Mouse (Mus musculus) large intestine, adult 2 months (tissue): ENCODE results near the gene Slc4a7. TPM values are rescaled to one million over a fixed set of nuclear protein-coding genes. Genes with fewer than 3 reads are reported as not detected.
"Not testable (repeated sequence)": the region's sequence is repeated elsewhere in the genome, so short reads cannot be mapped to it uniquely, and the experiment has no call there.

Experiments
- DNase-seq: peaks from one replicate; pipeline ENCODE4 v3.0.0-alpha.2; 2012; ENCODE audit warnings: low read depth, low spot score
- WGBS: fragments of 180-500 bp; shearing (Covaris S2); methylation state at CpG from one replicate; pipeline ENCODE4 v1.1.7; 2018; 5-methylcytosine and 5-hydroxymethylcytosine counted together
- polyA plus RNA-seq: library from polyadenylated mRNA; depleted of rRNA; stranded (reverse); fragments of >200 nt; gene quantifications from 2 replicates; pipeline ENCODE4 v1.2.3, GENCODE M21; 2012; rRNA removed

The Slc4a7 gene
- polyA plus RNA-seq, 1 experiment: 1.9 TPM

GRCm38 (mm10) chr14:14789840-14790470 lies 87.9 kb downstream of the Slc4a7 start:
- no peak for DNase-seq
- 62% methylated on average over 4 of the region's 4 CpGs for WGBS

- 48% methylated on average over 5 of the region's 5 CpGs for WGBS
These were observed 97.8 kb downstream of the Slc4a7 start for GRCm38 (mm10) chr14:14799861-14800260.

DNA sequence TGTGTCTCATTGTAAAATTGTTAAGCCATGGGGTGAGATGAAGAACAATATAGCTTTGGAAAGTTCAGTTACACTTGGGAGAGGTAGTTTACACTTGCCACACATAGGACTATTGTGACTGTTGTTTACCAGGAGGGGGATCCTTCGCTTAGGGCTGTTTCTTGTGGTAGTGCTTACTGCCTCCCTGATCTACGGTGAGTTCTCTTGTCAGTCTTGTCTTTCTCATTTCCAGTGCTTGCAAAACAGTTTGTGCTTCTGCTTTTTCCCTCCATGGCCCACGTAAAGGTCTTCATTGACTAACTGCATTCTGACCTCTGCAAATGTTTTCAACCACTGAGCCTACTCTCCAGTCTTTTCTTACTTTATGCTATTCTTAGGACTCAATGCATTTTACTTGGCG lies 98.3 kb downstream of the Slc4a7 start:
- 89% methylated on average over 4 of the region's 4 CpGs for WGBS
- DNase-seq: no peak

More at GRCm38 (mm10) chr14:14799861-14800260, 97.8 kb downstream of the Slc4a7 start:
- DNase-seq: no peak

GRCm38 (mm10) chr14:14800810-14801209 lies 98.7 kb downstream of the Slc4a7 start:
- WGBS: 92% methylated on average over 3 of the region's 3 CpGs
- DNase-seq: no peak

DNA sequence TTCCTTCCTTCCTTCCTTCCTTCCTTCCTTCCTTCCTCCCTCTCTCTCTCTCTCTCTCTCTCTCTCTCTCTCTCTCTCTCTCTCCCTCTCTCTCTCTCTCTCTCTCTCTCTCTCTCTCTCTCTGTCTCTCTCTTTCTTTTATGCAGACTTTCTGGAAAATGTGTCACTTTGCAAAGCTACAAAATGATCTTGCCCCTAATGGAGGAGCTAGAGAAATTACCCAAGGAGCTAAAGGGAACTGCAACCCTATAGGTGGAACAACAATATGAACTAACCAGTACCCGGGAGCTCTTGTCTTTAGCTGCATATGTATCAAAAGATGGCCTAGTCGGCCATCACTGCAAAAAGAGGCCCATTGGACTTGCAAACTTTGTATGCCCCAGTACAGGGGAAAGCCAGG lies 101.0 kb downstream of the Slc4a7 start, which contains the start of gene Nek10:
Gene Nek10 (plus strand): TSS at position 301 of the 400 bp plus-strand sequence.
- not testable (repeated sequence) for DNase-seq
- WGBS: 44% methylated on average over 2 of the region's 2 CpGs

DNA sequence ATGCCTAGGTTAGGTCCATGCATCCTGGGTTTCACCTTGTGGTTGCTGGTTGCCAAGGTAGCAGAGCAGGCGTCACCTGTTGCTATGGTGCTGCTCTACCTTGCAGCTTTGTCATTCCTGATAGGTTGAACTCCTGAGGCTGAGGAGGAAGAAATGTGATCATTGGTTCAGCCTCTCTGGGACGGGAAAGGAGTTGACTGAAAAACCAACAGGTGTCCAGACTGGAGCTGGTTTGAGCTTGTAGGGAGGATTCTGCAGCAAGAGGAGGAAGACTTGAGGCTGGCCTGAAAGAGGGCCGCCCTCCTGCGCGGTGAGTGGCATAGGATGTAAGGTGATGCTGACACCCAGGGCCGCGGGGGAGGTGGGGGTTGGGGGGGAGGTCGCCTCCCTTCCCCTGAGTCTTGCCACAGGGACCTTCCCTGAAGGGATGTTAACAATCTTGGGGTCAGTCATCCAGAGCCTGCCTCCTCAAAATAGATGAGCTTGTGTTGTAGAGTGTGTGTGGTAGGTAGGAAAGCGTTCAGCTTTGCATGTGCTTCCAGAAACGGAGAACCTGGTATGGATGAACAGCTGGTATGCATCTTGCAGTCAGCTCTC lies 101.9 kb downstream of the Slc4a7 start:
- WGBS: 20% methylated on average over 10 of the region's 10 CpGs

DNA sequence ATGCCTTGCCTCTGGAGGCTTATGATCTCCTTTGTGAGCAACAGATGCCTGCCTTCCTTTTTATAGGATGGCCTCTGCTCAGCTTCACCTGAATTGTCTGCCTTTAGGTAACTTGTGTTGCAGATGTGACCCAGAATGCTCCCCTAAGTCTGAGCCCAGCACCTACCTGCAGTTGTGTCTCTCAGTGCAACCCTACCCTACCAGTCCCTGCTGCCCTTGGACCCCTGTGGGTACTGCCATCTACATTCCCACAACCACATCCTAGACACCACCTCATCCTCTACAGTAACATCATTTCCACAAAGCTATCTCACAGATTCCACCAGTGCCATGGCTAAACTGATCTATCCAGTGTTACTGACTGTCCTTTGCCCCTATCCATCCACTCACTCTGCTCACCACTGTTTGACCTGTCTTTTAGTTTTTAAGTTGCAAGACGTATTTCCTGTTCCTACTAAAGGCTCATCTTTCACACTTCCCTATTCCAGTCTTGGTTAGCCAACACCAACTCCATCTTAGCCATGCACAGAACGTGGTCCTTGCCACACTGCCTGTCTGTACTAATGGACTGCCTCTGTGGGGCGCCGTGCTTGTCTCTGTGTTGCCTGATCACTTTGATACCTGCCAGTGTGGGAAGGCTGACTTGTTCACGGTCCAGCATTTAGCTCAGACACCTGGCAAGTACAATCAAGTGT lies 102.6 kb downstream of the Slc4a7 start:
- DNase-seq: no peak
- 71% methylated on average over 5 of the region's 5 CpGs for WGBS

More for the DNA sequence above, 101.9 kb downstream of the Slc4a7 start:
- DNase-seq: no peak

- WGBS: 65% methylated on average over 12 of the region's 12 CpGs
- DNase-seq: no peak
These were observed 130.6 kb downstream of the Slc4a7 start for GRCm38 (mm10) chr14:14832520-14833240.

DNA sequence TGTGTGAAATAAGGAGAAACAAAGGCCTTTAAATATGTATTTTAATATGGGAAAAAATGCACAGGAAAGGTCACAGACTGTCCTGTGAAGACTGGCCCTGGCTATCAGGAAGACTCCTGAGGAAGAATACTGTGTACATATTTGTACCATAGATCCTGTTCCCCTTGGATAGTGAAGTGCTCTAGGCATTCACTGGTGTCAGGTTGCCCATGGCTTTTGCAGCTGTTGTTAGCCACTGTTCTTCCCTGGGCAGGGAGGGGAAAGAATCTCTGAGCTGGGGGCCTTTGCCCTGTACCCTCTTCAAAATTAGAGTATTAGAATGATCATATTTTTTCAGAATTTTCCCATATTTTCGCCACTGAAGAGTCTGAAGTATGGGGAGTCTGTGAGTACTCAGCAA lies 131.4 kb downstream of the Slc4a7 start:
- 74% methylated on average over 1 of the region's 1 CpGs for WGBS
- no peak for DNase-seq

GRCm38 (mm10) chr14:14834266-14834665 lies 132.2 kb downstream of the Slc4a7 start:
- WGBS: 80% methylated on average over 2 of the region's 2 CpGs
- DNase-seq: no peak

DNA sequence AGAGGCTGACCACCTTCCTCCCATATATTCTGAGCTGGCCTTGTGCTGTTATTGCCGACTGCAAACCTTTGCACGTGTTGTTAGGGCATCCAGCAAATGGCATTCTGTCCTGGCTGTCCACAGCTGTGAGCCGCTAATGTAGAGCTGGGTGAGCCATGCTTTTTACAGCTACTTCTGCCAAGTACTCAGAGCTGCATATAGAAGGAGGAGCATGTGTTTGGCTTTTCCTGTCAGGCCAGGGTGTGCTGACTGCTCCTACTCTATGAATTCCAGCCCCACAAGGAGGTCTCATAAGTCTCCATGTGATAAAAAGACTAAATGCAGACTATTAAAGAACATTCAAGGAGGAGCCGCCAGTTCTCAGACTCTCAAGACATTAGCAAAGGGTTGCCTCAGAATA lies 135.5 kb downstream of the Slc4a7 start:
- whole genome bisulfite sequencing: 54% methylated on average over 4 of the region's 4 CpGs
- no peak for DNase-seq

DNA sequence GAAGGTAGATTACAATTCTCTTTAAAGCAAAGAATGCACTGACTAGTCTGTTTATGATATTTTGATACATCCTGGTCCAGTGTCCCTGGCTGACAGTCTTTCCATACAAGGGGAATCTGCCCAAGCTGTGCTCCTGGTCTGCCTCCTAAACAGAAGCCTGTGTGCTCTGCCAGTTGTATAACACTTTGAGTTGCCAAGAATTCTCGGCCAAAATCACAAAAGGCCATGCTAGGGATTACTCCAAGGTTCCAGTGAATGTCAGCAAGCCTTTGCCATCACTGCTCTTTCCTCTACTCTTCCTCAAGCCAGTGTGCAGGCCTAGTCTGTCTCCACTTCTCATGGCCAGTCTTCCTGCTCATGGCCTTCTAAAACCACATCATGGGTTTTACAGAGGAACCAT lies 136.0 kb downstream of the Slc4a7 start:
- DNase-seq: no peak
- WGBS: 53% methylated on average over 1 of the region's 1 CpGs

DNA sequence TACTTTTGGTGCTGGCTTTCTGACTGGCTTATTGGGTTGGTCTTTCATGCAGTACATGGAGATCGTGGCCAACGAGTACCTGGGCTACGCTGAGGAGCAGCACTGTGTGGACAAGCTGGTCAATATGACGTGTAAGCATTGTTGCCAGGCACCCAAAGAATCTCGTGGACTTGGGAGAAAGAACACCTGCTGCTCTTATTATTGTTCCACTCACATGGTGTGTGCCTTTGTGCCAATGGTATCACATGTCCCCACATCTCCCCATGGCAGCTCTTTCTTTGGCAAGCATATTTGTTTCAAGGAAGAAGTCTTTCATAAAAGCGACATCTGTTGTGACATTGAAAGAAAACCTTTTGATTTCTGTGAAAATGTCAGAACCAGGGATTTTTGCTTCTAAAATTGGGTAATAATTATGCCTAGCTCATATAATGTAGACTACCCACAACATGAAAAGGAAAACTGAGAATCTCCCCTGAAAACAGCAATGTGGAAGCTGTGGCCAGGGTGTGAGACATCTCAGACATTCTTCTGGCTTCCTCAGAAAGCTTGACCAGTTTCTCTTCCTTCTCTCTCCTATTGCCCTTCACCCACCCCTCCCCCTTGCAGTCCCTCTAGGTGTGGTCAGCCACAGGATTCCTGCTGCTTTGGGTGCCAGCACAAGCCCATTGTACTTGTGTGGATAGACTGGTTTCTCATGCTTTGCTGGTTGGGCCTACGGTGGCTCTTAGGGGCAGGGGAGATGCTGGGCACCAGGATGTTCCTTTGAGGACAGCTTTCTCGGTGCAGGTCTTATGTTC lies 140.9 kb downstream of the Slc4a7 start:
- no peak for DNase-seq
- WGBS: 73% methylated on average over 8 of the region's 8 CpGs

Other genes starting within 250 kb of the Slc4a7 start
- 0.01 and 0.04 TPM in 2 replicates for gene Nek10, start 101.1 kb downstream of the Slc4a7 start, polyA plus RNA-seq